Mouse (Mus musculus): ENCODE measurements around the gene Flrt1. TPM values are rescaled to one million over a fixed set of nuclear protein-coding genes. Genes with fewer than 3 reads are reported as not detected.

Flrt1 gene
- polyA plus RNA-seq, 1 experiment from 2014 or later = 8.2 TPM

- Histone ChIP-seq H3K4me3 (no peak overlapping the region), H3K4me2 (replicated peaks) (no peak overlapping the region), H3K4me1 (peaks cover 77% of the 10 kb centered on the region), H3K9ac (replicated peaks) (no peak overlapping the region), H3K36me3 (no peaks in the 10 kb centered on the region), H3K27ac (replicated peaks) (0 out of 2 replicates have a peak overlapping the region, but pooled peaks have one; percentile 32), H3K9me3 (no peaks in the 10 kb centered on the region), H3K27me3 (peaks cover 69% of the 10 kb centered on the region)
- ATAC-seq (ENCODE audit: low FRiP score, low read depth) = no peak
- 4% methylated on average over 3 of the region's 3 CpGs for WGBS
Measured at GRCm38 (mm10) chr19:7112628-7113027, 7.1 kb upstream of the Flrt1 start.

GRCm38 (mm10) chr19:7111710-7112109, 6.2 kb upstream of the Flrt1 start:
- Histone ChIP-seq H3K4me2 (replicated peaks) (no peak overlapping the region), H3K27ac (replicated peaks) (no peak overlapping the region), H3K36me3 (no peaks in the 10 kb centered on the region), H3K4me1 (peaks cover 74% of the 10 kb centered on the region), H3K27me3 (peaks cover 76% of the 10 kb centered on the region), H3K9ac (replicated peaks) (no peak overlapping the region), H3K4me3 (no peak overlapping the region), H3K9me3 (no peaks in the 10 kb centered on the region)
- WGBS = 86% methylated on average over 4 of the region's 4 CpGs
- no peak for ATAC-seq (ENCODE audit: low FRiP score, low read depth)

DNA sequence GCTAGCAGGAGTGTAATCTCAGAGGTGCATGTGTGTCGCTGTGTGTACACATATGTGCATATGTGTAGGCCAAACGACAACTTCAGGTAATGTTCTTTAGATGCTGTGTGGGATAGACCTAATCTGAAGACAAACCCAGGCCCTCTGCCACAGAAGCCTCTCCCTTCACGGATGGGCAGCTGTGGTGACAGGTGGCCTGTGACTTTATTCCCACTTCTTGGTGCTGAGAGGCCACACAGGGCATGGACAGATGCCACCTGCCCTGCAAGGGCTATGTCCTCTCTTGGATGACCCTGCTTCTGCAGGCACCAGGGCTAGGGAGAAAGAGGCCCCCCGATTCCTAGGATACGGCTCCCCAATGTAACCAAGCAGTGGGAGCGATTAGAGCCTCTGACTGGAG, 5.8 kb upstream of the Flrt1 start:
- Histone ChIP-seq H3K4me2 (replicated peaks) (no peak overlapping the region), H3K9me3 (no peaks in the 10 kb centered on the region), H3K9ac (replicated peaks) (no peak overlapping the region), H3K27ac (replicated peaks) (no peak overlapping the region), H3K27me3 (peaks cover 76% of the 10 kb centered on the region), H3K4me1 (peaks cover 73% of the 10 kb centered on the region), H3K36me3 (no peaks in the 10 kb centered on the region), H3K4me3 (no peak overlapping the region)
- 78% methylated on average over 6 of the region's 6 CpGs for WGBS
- no peak for ATAC-seq (ENCODE audit: low FRiP score, low read depth)

DNA sequence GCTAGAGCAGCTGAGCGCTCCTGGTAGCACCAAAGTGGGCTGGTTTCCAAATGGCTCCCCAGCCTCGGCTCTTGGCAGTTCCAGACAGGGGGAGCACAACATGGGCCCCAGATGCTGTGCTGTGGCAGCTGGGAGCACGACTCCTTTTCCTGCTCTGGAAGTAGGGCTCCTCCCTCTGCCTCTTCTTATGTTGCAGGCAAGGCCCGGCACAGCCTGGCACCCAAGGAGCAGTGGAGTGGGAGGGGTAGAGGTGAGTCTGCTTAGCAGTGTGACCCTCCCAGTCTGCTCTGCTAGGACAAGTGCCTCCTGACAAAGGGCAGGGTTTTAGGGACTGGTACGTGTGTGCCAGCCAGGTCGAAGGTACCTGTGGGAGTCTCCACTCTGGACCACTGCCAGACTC, 5.3 kb upstream of the Flrt1 start:
- Histone ChIP-seq H3K9me3 (no peaks in the 10 kb centered on the region), H3K9ac (replicated peaks) (no peak overlapping the region), H3K4me3 (no peak overlapping the region), H3K27ac (replicated peaks) (no peak overlapping the region), H3K4me1 (peaks cover 71% of the 10 kb centered on the region), H3K4me2 (replicated peaks) (no peak overlapping the region), H3K36me3 (no peaks in the 10 kb centered on the region), H3K27me3 (peaks cover 81% of the 10 kb centered on the region)
- no peak for ATAC-seq (ENCODE audit: low FRiP score, low read depth)
- 49% methylated on average over 6 of the region's 6 CpGs for WGBS

DNA sequence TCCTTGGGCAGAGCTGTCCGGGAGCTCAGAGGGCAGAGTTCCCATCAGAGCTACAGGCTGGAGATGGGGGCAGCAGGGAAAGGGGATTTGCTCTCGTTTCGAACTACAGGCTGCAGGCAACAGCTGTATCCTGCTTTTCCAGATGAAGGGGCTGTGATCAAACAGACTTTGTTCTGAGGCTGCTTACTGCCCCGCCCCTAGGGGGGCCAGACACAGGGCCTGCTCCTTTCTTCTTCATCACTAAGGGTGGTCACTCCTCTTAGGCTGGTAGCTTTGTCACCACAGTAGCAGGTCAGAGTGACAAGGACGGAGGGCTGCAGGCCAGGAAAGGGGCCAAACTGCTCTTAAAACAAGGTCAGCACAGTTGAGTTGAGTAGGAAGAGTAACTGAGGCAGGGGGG, 4.6 kb upstream of the Flrt1 start:
- Histone ChIP-seq H3K4me1 (peaks cover 74% of the 10 kb centered on the region), H3K36me3 (no peaks in the 10 kb centered on the region), H3K9me3 (no peaks in the 10 kb centered on the region), H3K27ac (replicated peaks) (no peak overlapping the region), H3K4me2 (replicated peaks) (no peak overlapping the region), H3K9ac (replicated peaks) (no peak overlapping the region), H3K27me3 (peaks cover 80% of the 10 kb centered on the region), H3K4me3 (no peak overlapping the region)
- WGBS = 6% methylated on average over 5 of the region's 5 CpGs
- no peak for ATAC-seq (ENCODE audit: low FRiP score, low read depth)

DNA sequence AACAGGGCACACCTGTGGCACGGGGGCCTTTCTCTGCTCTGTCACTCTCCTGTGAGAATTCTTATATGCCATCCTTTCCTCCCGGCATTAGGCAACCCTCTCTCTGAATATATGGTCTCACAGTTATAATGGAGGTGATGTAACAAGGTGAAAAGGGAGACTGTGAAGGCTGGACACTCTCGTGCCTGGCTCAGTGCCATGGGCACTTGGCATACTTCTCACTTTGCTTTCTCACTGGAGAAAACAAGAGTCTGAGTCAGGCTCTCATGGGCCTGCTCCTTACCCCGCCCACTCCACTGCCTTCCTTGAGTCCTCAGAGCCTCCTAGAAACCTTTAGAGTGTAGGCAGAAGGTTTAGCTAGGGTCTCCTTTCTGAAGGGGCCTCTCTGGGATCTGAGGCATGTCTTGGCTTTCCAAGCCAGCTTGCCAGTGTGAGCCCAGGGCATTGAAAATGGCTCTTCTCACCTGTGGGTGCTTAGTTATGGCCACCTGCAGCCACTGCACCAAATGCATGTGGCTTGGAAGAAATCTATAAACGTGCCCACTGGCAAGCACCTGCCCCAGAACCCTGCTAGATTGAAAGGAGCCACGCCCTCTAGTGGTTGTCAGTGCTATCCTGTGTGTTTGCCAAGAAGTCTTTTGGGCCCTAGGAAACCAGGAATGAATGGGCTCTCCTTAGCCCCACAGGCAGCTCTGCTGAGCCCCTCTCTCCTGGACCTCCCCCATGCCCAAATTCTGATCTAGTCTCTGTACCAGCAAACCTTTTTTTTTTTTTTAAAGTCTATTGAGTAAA, 2.8 kb upstream of the Flrt1 start:
- ATAC-seq (ENCODE audit: low FRiP score, low read depth) = no peak
- Histone ChIP-seq H3K4me1 (peaks cover 74% of the 10 kb centered on the region), H3K36me3 (no peaks in the 10 kb centered on the region), H3K27me3 (peaks cover 80% of the 10 kb centered on the region), H3K4me3 (no peak overlapping the region), H3K27ac (replicated peaks) (no peak overlapping the region), H3K9me3 (no peaks in the 10 kb centered on the region), H3K9ac (replicated peaks) (no peak overlapping the region), H3K4me2 (replicated peaks) (no peak overlapping the region)
- WGBS = 60% methylated on average over 6 of the region's 6 CpGs

DNA sequence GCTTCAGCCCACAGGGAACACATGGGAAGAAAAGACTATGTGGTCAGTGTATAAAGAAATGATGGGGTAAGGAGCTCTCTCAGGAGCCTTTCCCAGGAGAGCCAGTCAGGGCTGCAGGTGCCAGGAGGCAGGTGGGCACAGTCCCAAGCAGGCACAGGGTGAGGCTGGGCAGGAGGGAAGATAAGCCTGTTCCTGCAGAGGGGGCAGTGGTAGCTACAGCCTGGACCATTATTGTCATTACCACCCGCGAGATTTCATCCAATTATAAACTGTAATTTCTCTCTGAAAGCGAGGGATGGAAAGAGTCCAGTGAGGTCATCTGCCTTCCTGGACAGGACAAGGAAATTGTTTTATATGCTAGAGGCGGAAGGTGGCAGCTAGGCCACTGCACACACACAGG, 1.6 kb upstream of the Flrt1 start:
- Histone ChIP-seq H3K9me3 (no peaks in the 10 kb centered on the region), H3K9ac (replicated peaks) (no peak overlapping the region), H3K36me3 (no peaks in the 10 kb centered on the region), H3K27ac (replicated peaks) (no peak overlapping the region), H3K4me3 (no peak overlapping the region), H3K4me2 (replicated peaks) (no peak overlapping the region), H3K4me1 (peaks cover 74% of the 10 kb centered on the region), H3K27me3 (peaks cover 82% of the 10 kb centered on the region)
- no peak for ATAC-seq (ENCODE audit: low FRiP score, low read depth)
- 82% methylated on average over 4 of the region's 4 CpGs for WGBS

DNA sequence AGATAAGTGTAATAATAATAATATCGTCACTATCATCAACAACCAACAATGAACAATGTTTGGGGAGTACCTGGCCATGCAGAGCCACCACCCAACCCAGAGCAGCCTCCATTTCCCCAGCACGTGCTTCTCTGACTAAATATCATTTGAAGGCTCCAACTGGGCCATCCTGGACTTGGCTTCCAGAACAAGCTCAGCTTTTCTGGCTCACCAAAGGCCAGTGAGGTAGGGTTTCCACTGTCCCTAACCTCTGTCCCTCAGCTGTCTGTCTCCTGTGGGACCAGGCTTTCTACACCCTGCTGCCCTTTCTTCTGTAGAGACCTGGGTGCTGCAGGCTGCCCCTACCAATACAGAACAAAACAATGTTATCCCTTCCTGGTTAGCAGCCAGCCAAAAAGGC, 1.0 kb upstream of the Flrt1 start:
- H3K9ac ChIP-seq (replicated peaks) = no peak overlapping the region
- H3K4me2 ChIP-seq (replicated peaks) = no peak overlapping the region
- peaks cover 78% of the 10 kb centered on the region for H3K27me3 ChIP-seq
- H3K4me1 ChIP-seq = peaks cover 76% of the 10 kb centered on the region
- H3K4me3 ChIP-seq = no peak overlapping the region
- no peaks in the 10 kb centered on the region for H3K36me3 ChIP-seq
- 92% methylated on average over 2 of the region's 2 CpGs for WGBS
- no peaks in the 10 kb centered on the region for H3K9me3 ChIP-seq
- H3K27ac ChIP-seq (replicated peaks) = no peak overlapping the region
- no peak for ATAC-seq (ENCODE audit: low FRiP score, low read depth)

- Histone ChIP-seq H3K4me2 (replicated peaks) (peak overlapping the region; percentile 32), H3K4me3 (no peak overlapping the region), H3K36me3 (no peaks in the 10 kb centered on the region), H3K9ac (replicated peaks) (0 out of 2 replicates have a peak overlapping the region, but pooled peaks have one; percentile 32), H3K9me3 (no peaks in the 10 kb centered on the region), H3K27ac (replicated peaks) (peak overlapping the region; percentile 63), H3K27me3 (peaks cover 66% of the 10 kb centered on the region), H3K4me1 (peaks cover 55% of the 10 kb centered on the region)
- WGBS = 9% methylated on average over 19 of the region's 19 CpGs
- ATAC-seq (ENCODE audit: low FRiP score, low read depth) = peak; percentile 72
Measured at GRCm38 (mm10) chr19:7103993-7104401, 1.5 kb downstream of the Flrt1 start.

DNA sequence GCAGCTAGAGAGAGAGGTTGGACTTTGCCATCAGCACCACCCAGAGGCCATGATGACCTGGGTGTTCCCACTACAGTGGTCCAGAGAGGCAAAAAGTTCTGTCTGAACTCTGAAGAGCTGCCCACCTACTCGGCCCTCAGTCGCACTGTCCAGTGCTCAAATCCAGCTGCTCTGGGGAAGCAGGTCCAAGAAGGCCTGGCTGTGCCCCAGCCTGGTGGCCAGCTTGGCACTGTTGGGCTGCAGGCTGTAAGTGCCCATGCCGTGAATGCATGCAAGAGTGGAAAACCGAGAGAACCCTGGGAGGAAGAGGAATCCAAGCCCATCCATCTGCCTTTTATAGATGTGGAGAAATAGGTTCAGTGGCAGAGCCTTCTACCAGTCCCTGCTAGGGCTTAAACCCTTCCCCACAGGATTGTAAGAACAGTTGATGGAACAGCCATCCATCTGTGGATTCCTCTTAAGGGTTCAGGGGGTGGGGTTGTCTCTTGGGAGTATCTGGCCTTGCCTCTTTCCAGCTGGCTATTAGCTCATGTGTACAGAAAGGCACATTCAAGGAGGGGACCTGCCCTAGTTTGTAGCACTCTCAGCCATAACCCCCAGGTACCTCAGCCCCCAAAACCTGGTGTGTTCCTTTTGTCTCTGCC, 2.1 kb downstream of the Flrt1 start:
- H3K4me1 ChIP-seq = peaks cover 54% of the 10 kb centered on the region
- H3K27ac ChIP-seq (replicated peaks) = peak overlapping the region; percentile 63
- peak overlapping the region; percentile 32; the same call in 1 of the 2 replicates for H3K9ac ChIP-seq (replicated peaks)
- H3K27me3 ChIP-seq = peaks cover 69% of the 10 kb centered on the region
- no peak overlapping the region for H3K4me3 ChIP-seq
- 63% methylated on average over 4 of the region's 4 CpGs for WGBS
- no peaks in the 10 kb centered on the region for H3K36me3 ChIP-seq
- no peaks in the 10 kb centered on the region for H3K9me3 ChIP-seq
- H3K4me2 ChIP-seq (replicated peaks) = peak overlapping the region; percentile 32
- ATAC-seq (ENCODE audit: low FRiP score, low read depth) = peak; percentile 1; the same call in 1 of the 2 replicates

DNA sequence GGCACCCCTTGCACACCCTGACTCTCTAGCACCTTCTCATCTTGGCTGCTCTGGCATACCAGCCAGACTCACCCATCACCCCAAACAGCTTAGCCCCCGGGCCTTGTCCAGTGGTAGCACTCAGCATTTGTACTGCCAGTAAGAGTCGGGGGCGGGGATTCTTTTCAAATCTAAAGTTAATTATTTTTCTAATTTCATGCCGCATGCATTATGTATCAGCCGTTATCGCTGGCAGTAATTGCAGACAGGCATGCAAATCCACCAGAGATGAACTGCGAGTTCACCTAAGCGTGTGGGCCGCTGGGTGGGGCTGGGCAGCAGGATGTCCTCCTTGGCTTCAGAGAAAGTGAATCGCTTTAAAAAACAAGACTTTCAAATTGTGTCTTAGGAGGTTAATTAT, 3.5 kb downstream of the Flrt1 start:
- ATAC-seq (ENCODE audit: low FRiP score, low read depth) = no peak
- Histone ChIP-seq H3K9ac (replicated peaks) (no peak overlapping the region), H3K36me3 (no peaks in the 10 kb centered on the region), H3K27ac (replicated peaks) (peak overlapping the region; percentile 47; the same call in 1 of the 2 replicates), H3K27me3 (peaks cover 70% of the 10 kb centered on the region), H3K9me3 (no peaks in the 10 kb centered on the region), H3K4me3 (no peak overlapping the region), H3K4me1 (peaks cover 49% of the 10 kb centered on the region), H3K4me2 (replicated peaks) (no peak overlapping the region)
- 68% methylated on average over 10 of the region's 10 CpGs for WGBS

- Histone ChIP-seq H3K27me3 (peaks cover 71% of the 10 kb centered on the region), H3K4me3 (no peak overlapping the region), H3K9ac (replicated peaks) (no peak overlapping the region), H3K27ac (replicated peaks) (no peak overlapping the region), H3K4me1 (peaks cover 33% of the 10 kb centered on the region), H3K4me2 (replicated peaks) (no peak overlapping the region), H3K36me3 (no peaks in the 10 kb centered on the region), H3K9me3 (no peaks in the 10 kb centered on the region)
- ATAC-seq (ENCODE audit: low FRiP score, low read depth) = no peak
- WGBS = 78% methylated on average over 3 of the region's 3 CpGs
Measured at GRCm38 (mm10) chr19:7099620-7100155, 5.8 kb downstream of the Flrt1 start.
